Mouse (Mus musculus) liver, adult 2 months (tissue): ENCODE data around the gene Doc2b. TPM values are rescaled to one million over a fixed set of nuclear protein-coding genes. Genes with fewer than 3 reads are reported as not detected.
A peak's percentile ranks its signal among the peaks of the same experiment; 100 is the strongest.

Experiments used
- DNase-seq: peaks from one replicate; pipeline ENCODE4 v3.0.0-alpha.2; 2011; ENCODE audit warnings: low read depth, low spot score; ENCODE audit errors: extremely low read depth
- H3K27ac ChIP-seq: fragments of 200-500 bp; replicated peaks from 2 replicates; pipeline ENCODE4 v1.5.1; 2012; ENCODE audit warnings: low read depth, mild to moderate bottlenecking, control low read depth, inconsistent platforms, low read length; ENCODE audit not compliant: insufficient read depth
- H3K27me3 ChIP-seq: fragments of 200-500 bp; 2 replicates; pipeline ENCODE4 v1.6.1; 2012; ENCODE audit warnings: mild to moderate bottlenecking, moderate library complexity, low read length, inconsistent platforms; ENCODE audit not compliant: control insufficient read depth, insufficient read depth
- H3K36me3 ChIP-seq: fragments of 200-500 bp; 2 replicates; pipeline ENCODE4 v1.6.1; 2012; ENCODE audit warnings: low read length, inconsistent platforms; ENCODE audit not compliant: control insufficient read depth, insufficient read depth
- H3K4me1 ChIP-seq: fragments of 200-500 bp; 2 replicates; pipeline ENCODE4 v1.6.1; 2011; ENCODE audit warnings: low read length; ENCODE audit not compliant: control insufficient read depth, insufficient read depth
- H3K4me3 ChIP-seq: fragments of 200-500 bp; 2 replicates; pipeline ENCODE4 v1.5.1; 2011; ENCODE audit warnings: low read depth, mild to moderate bottlenecking, control low read depth, low read length, moderate library complexity; ENCODE audit not compliant: insufficient read depth
- H3K79me2 ChIP-seq: fragments of 200-500 bp; 2 replicates; pipeline ENCODE4 v1.6.1; 2012; ENCODE audit warnings: inconsistent platforms, mild to moderate bottlenecking, low read length, moderate library complexity; ENCODE audit not compliant: control insufficient read depth, insufficient read depth
- H3K9ac ChIP-seq: fragments of 200-500 bp; 2 replicates; pipeline ENCODE4 v1.6.1; 2012; ENCODE audit warnings: low read depth, mild to moderate bottlenecking, control low read depth, inconsistent platforms, low read length
- CTCF ChIP-seq: fragments of 200-500 bp; IDR thresholded peaks from 2 replicates; pipeline ENCODE4 v1.5.1; 2011; ENCODE audit warnings: low read depth, low read length, control low read depth
- POLR2A ChIP-seq: fragments of 200-500 bp; IDR thresholded peaks from 2 replicates; pipeline ENCODE4 v1.6.1; 2011; ENCODE audit warnings: low read length, control low read depth; ENCODE audit not compliant: insufficient read depth; ENCODE audit errors: extremely low read depth
- WGBS: fragments of 180-500 bp; shearing (Covaris S2); methylation state at CpG from one replicate; pipeline ENCODE4 v1.1.7; 2018; 5-methylcytosine and 5-hydroxymethylcytosine counted together
- polyA plus RNA-seq: library from polyadenylated mRNA; depleted of rRNA; stranded (reverse); fragments of >200 nt; gene quantifications from 2 replicates; pipeline ENCODE4 v1.2.3, GENCODE M21; 2012
- total RNA-seq: library from RNA; depleted of rRNA; stranded (reverse); fragments of >200 nt; gene quantifications from 2 replicates; pipeline ENCODE4 v1.2.3, GENCODE M21; 2014

Doc2b gene
- total and polyA plus RNA-seq, 2 experiments, result 0.07 to 0.09 TPM

DNA sequence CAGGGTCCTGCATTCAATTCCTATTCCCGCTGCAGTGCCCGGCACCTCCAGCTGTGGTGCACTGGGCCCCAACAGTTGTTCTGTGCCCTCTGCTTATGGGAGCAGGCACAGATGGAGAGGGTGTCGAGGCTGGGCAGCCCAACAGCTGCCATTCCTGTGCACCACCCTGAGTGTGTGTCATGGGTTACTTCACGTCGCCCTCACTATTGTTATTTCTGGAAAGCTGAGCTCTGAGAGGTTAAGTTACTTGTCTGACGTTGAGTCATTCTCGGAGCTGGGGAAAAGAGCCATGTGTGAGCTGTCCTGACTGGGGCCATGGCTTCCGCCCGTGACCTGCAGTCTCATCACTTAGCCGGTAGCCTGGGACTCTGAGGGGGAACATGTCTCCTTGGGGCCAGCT is 17.2 kb upstream of the Doc2b start:
- Histone ChIP-seq H3K4me3 (no peak overlapping the region), H3K27ac (no peak overlapping the region), H3K79me2 (no peaks in the 10 kb centered on the region), H3K4me1 (no peaks in the 10 kb centered on the region), H3K9ac (no peak overlapping the region), H3K27me3 (no peaks in the 10 kb centered on the region), H3K36me3 (no peaks in the 10 kb centered on the region)
- WGBS, result 84% methylated on average over 10 of the region's 10 CpGs
- no peak for TF ChIP-seq CTCF
- TF ChIP-seq POLR2A, result no peak
- no peak for DNase-seq

DNA sequence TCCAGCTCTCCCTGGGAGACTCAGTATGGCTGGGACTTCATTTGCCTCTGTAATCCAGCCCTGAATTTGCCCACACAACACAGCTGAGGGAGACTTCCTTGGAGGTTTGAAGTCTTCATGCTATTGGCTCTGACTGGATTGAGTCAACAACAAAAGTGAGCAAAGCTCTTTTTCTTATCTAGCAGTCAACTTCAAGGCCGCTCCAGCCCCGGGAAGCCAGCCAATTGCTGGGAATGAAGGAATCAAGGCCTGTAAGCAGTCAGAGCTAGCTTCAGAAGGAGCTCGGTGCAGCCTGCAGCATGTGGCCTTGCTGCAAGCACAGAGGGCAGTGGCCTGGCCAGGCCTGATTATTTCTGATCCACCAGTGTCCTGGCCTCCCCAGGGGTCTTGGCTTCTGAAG is 16.1 kb upstream of the Doc2b start:
- Histone ChIP-seq H3K4me3 (no peak overlapping the region), H3K4me1 (no peaks in the 10 kb centered on the region), H3K27ac (0 out of 2 replicates have a peak overlapping the region, but pooled peaks have one; percentile 17), H3K79me2 (no peaks in the 10 kb centered on the region), H3K9ac (no peak overlapping the region), H3K27me3 (no peaks in the 10 kb centered on the region), H3K36me3 (no peaks in the 10 kb centered on the region)
- WGBS, result 22% methylated on average over 3 of the region's 3 CpGs
- DNase-seq, result peak; percentile 51
- no peak for TF ChIP-seq CTCF

DNA sequence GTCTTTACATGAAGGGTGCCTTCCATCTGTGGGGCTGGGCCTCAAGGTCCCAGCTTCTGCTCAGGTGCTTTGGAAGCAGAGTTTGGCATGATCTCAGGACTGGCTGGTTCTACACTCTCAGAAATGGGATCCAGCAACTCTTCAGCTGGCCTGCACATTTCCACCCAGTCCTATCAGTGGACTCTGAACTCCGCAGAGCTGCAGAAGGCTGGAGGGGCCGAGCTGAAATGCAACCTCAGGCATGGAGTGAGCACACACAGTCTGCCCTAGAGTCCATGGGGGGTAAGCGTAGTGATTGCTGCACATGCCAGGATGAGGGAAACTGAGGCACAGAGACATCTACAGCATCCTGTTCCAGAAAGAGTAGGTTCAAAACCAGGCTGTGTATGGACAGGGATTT is 14.7 kb upstream of the Doc2b start:
- H3K27ac ChIP-seq, result no peak overlapping the region
- no peaks in the 10 kb centered on the region for H3K79me2 ChIP-seq
- H3K36me3 ChIP-seq, result no peaks in the 10 kb centered on the region
- no peak overlapping the region for H3K4me3 ChIP-seq
- H3K27me3 ChIP-seq, result no peaks in the 10 kb centered on the region
- no peak for TF ChIP-seq CTCF
- no peak for TF ChIP-seq POLR2A
- DNase-seq, result no peak
- H3K9ac ChIP-seq, result no peak overlapping the region
- 77% methylated on average over 3 of the region's 3 CpGs for WGBS
- H3K4me1 ChIP-seq, result no peaks in the 10 kb centered on the region

DNA sequence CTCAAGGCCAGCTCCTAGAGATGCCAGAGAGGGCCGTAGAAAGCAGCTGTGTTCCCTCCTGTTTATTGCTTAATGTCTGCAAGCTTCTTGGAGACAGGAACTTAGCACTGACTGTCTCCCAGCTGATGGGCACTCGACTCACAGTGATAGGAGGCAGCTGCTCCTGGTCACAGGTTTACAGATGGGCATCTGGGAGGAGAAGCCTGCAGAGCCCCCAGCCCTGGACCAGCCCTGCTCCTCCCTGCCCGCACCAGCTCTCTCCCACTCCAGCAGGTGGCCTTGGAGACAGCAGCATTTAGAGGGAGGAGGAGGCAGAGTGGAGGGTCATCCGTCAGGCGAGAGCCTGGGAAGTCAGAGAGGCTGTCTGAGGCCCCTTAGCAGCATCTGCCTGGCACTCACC is 11.6 kb upstream of the Doc2b start:
- Histone ChIP-seq H3K36me3 (no peaks in the 10 kb centered on the region), H3K4me3 (no peak overlapping the region), H3K27ac (no peak overlapping the region), H3K79me2 (no peaks in the 10 kb centered on the region), H3K4me1 (no peaks in the 10 kb centered on the region), H3K27me3 (no peaks in the 10 kb centered on the region), H3K9ac (no peak overlapping the region)
- no peak for TF ChIP-seq POLR2A
- no peak for TF ChIP-seq CTCF
- WGBS, result 71% methylated on average over 5 of the region's 5 CpGs
- DNase-seq, result no peak

DNA sequence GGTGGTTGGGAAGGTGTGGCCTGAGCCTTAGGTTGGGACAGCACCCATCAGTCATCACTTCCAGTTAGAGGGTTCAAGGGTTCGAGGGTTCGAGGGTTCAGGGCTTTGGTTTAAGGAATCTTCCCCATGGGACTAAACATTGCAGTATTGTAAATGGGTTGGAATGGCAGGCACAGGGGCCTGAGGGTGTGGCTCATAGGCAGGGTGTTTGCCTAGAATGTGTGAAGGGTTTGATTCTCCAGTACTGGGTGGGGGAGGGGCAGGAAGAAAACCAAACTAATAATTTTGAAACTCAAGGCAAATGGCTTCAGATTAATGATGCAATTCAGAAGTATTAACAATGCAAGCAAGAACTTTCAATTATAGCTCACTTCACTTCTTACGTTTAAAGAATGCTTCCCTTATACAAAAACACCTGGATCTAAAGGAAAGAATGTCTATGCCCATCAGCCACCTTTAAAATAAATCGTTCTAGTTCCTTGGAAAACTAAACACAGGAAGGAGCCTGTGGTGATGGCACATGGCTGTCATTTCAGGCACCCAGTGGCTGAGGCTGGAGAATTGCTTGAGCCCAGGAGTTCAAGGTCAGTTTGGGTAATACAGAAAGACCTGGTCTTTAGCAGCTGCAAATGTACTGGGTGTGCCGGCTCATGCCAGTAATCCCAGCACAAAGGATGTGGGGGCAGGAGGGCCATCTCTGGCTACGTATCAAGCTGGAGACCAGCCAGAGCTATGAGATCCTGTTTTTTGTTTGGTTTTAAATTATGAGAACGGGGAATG is 6.1 kb upstream of the Doc2b start:
- Histone ChIP-seq H3K27ac (no peak overlapping the region), H3K4me3 (no peak overlapping the region), H3K9ac (no peak overlapping the region), H3K79me2 (no peaks in the 10 kb centered on the region), H3K36me3 (no peaks in the 10 kb centered on the region), H3K4me1 (no peaks in the 10 kb centered on the region), H3K27me3 (no peaks in the 10 kb centered on the region)
- TF ChIP-seq CTCF (no peak), POLR2A (no peak)
- DNase-seq, result no peak
- WGBS, result 85% methylated on average over 7 of the region's 7 CpGs

DNA sequence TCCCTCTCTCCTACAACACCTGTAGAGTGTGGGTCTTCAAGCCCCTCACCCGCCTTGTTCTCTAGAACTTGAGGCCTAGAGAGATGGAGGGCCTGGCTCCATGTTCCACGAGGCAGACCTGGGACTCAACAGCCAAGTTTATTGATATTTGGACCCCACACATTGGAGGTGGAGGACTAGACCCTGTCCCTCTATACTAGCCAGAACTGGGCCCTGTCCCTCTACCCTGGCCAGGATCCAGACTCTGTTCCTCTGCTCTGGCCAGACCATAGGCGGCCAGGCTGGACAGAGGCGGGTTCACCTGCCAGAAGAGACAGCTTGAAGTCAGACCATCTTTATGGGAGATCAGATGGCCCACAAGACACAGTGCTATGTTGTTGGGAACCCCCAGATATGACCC is 5.5 kb upstream of the Doc2b start:
- 86% methylated on average over 4 of the region's 4 CpGs for WGBS
- H3K4me3 ChIP-seq, result no peak overlapping the region
- peaks cover 5% of the 10 kb centered on the region; the same call in 1 of the 2 replicates for H3K27me3 ChIP-seq
- no peaks in the 10 kb centered on the region for H3K4me1 ChIP-seq
- H3K9ac ChIP-seq, result no peak overlapping the region
- H3K27ac ChIP-seq, result no peak overlapping the region
- no peaks in the 10 kb centered on the region for H3K79me2 ChIP-seq
- DNase-seq, result no peak
- no peak for TF ChIP-seq POLR2A
- TF ChIP-seq CTCF, result no peak
- no peaks in the 10 kb centered on the region for H3K36me3 ChIP-seq
